8 mouse cellular contexts compared by ENCODE assay signal in genomic region chr16:23897984-23898586, GRCm38 (mm10). TPM values are rescaled to one million over a fixed set of nuclear protein-coding genes. Genes with fewer than 3 reads are reported as not detected.
A peak's percentile ranks its signal among the peaks of the same experiment; 100 is the strongest.
DNase-seq lines count a peak whose midpoint lies in the region; TF ChIP-seq lines count a peak whose summit lies in the region.

No protein-coding gene starts in this region.

- peak overlapping the region; percentile 11; the same call in 1 of the 2 replicates for H3K4me3 ChIP-seq in cortical plate, adult 2 months (ENCODE audit: insufficient read depth, low read length)
- peak overlapping the region; percentile 40 for H3K4me3 ChIP-seq in left cerebral cortex, adult 2 months

- TF ChIP-seq CTCF in cortical plate, adult 2 months (IDR thresholded peaks at IDR 0.05; ENCODE audit: extremely low read depth, insufficient read depth, low read length) = peak; percentile 64
- peak; percentile 78 for TF ChIP-seq CTCF in left cerebral cortex, adult 2 months (IDR thresholded peaks at IDR 0.05)

- no peaks in the 10 kb centered on the region; the same call in 1 of the 2 replicates for H3K4me1 ChIP-seq in cortical plate, adult 2 months (ENCODE audit: control insufficient read depth, insufficient read depth, low read length)

- intact Hi-C loops in left cerebral cortex, adult 2 months (cut with DNase I) = loop anchor here (1.0 kb wide), 2 partner anchors 55 to 348 kb away; no protein-coding TSS in a partner anchor

- TF ChIP-seq POLR2A in cortical plate, adult 2 months (IDR thresholded peaks at IDR 0.05; ENCODE audit: extremely low read depth, insufficient read depth, low read length) = no peak

- no peak overlapping the region for H3K27ac ChIP-seq in cortical plate, adult 2 months (ENCODE audit: insufficient read depth, low read length)
- H3K27ac ChIP-seq in left cerebral cortex, adult 2 months = no peak overlapping the region; the same call in 1 of the 2 replicates

- peak; percentile 84 to 94 for DNase-seq in adrenal gland, adult (ENCODE audit: inconsistent age in 2 of 2, low spot score in 1 of 2)
- DNase-seq in gastrocnemius, postnatal 10 days = peak; percentile 58
- DNase-seq in induced T-regulatory cell, adult 2 months (ENCODE audit: low read depth) = peak; percentile 63
- DNase-seq in left cerebral cortex, adult 2 months (ENCODE audit: extremely low spot score in 1 of 2, low spot score in 2 of 2) = peak; percentile 73
- peak; percentile 73 to 75 for DNase-seq in lung, postnatal 4 days
- DNase-seq in retina, postnatal 1 day = peak; percentile 85
- DNase-seq in urinary bladder, postnatal 25 days (ENCODE audit: low spot score) = peak; percentile 44

RNA-seq across cellular contexts. Expression of gene Sst, which starts 7.3 kb away (rescaled TPM):
- polyA plus RNA-seq in cortical plate, adult 2 months (2012; rRNA removed) = 646 and 669 TPM in 2 replicates
- total RNA-seq in gastrocnemius, postnatal 10 days (2021) = under 1 TPM in 1 of 2 experiments, not detected in 1; 0.38 TPM
- 100 to 1,000 TPM; 432 to 438 TPM for total RNA-seq in left cerebral cortex, adult 2 months (2021)

RNA-seq across cellular contexts. Expression of gene Rtp2, which starts 34.1 kb away (rescaled TPM):
- 0.04 TPM in 2 replicates for polyA plus RNA-seq in cortical plate, adult 2 months (2012; rRNA removed)
- not detected for total RNA-seq in gastrocnemius, postnatal 10 days (2021)
- not detected for total RNA-seq in left cerebral cortex, adult 2 months (2021)

Comparison
In these comparisons a context has a peak if more than half of its experiments do, and no peak if none do; other contexts are left out.
1. RNA of gene Sst, which starts 7.3 kb away (total RNA-seq): 432 to 438 TPM in left cerebral cortex, adult 2 months; 0.38 TPM in gastrocnemius, postnatal 10 days; every median in the first group is over 100 times any median in the second.
2. Peak in every context shown above with its lines, with median percentiles within 50 percentile points of each other: DNase-seq.